Mouse (Mus musculus) kidney, postnatal 10 days (tissue): ENCODE results near the gene Zfp367.

Source experiments
- DNase-seq: peaks from one replicate; pipeline ENCODE4 v3.0.0; 2021; ENCODE audit warnings: mixed read lengths

Gene Zfp367

DNA sequence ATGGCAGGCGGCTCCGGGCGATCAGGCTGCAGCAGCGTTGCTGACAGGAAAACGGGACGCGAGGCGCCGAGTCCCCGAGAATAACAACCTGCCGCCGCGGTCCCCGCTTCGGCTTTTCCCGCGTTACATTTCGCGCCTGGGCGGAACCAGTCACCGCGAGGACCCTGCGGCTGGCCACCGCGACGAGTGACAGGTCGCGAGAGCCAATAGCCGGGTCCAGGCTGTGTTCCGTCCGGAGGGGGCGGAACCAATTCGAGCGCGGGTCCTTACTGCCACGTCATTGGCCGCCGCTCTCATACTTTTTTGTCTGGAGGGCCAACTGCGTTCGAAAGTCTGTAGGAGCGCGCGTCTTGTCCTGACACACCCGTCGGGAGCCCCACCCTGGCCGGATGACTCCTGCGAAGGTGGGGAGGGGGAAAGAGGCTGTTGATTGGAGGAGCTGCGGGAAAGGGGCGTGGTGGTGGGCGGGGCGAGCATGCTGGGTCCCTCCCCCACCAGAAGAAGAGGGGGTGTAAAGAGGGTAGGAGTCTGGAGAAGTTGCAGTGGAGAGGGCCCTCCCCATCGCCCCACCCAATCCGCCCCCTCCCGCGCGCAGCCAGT is at the start of gene Zfp367:
Gene Zfp367, minus strand, starts transcription at position 120 of the 600 bp plus-strand sequence.
- peak; percentile 99 for DNase-seq

DNA sequence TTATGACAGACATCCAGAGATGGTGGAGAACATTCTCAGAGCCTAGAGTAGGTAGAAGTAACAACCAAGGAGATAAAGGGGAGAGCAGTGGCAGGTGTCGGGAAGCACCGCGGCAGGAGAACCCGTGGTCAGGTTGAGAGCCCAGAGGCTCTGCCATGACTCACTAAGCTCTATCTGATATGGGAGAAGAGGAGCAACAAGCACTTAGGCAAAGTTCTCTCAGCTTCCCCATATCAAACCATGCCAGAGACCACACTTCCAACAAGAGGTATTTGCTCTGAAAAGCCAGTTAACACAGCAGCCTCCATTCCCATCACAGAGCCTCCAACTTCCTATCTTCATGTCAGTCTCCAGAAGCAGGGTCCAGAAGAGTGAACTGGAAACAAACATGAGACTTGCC is 47.9 kb upstream of the Zfp367 start:
- no peak for DNase-seq

DNA sequence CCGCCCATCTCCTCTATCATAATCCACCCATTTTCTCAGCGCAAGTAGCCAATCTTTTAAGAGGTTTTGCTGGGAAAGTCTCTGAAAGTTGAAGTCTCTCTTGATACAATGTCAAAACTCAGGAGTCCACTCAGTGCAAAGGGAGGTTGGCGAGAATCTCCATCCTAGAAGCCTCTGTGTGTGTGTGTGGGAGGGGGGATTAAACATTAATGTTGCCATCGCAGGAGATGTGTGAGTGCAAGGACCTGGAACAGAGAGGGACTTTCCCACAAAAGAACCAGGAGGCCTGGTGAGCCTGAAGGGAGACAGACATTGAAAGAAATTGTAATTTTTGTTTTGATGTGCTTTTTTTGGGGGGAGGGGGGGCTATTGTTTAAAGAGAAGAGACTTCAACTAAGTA is 45.3 kb upstream of the Zfp367 start:
- DNase-seq = no peak

DNA sequence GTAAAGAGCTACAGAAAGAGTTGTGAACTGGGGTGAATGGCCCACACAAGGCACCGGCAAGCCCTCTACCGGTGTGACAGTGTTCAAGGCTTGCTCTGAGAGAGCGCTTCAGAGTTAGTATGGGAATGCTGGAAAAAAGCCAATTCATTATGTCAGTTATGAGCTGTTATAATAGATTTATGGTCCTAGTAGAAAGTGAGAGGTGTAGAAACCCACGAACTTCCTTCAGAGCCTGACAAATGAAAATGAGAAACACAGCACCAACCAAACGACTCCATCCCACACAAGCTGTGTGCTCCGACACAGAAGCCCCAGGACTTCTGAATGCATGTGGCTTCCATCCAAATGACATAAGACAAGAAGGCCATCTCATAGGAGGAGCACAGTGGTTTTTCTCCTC is 44.9 kb upstream of the Zfp367 start:
- DNase-seq = no peak

DNA sequence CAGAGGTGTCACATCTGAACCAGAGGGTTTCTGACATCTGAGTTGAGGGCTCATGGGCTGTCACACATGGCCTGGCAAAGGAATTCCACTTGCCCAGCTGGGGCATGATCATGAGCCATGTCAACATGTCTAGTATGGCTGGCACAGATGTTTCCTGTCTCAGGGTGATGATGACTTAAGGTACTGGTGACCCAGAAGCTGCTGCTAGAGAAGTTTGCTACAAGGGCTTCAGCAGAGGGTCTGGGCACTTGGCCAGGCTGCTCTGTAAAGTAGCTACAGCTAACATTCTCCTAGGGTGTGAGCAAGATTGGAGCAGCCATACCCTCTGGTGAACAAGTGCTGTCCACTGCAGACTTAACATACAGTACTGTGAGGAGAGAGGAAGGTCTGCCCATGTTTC is 34.1 kb upstream of the Zfp367 start:
- DNase-seq = peak; percentile 14

DNA sequence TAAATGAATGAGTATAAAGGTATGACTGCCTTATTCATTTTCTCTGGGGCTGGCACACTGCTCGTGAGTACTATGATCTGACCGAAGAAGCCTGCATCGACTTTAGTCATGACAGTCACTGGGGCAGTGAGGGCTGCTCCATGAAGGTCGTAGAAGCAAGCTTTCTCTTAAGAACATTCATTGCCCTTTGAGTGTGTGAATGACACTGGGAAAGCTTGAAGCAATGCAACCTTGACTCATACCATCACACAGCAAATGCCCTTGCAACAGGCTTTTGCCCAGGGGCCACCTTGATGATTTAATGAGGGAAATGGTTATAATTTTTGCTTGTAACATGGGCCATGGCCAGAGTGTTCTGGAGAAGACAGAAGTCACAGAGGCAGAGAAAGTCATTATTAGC is 33.5 kb upstream of the Zfp367 start:
- DNase-seq = no peak

DNA sequence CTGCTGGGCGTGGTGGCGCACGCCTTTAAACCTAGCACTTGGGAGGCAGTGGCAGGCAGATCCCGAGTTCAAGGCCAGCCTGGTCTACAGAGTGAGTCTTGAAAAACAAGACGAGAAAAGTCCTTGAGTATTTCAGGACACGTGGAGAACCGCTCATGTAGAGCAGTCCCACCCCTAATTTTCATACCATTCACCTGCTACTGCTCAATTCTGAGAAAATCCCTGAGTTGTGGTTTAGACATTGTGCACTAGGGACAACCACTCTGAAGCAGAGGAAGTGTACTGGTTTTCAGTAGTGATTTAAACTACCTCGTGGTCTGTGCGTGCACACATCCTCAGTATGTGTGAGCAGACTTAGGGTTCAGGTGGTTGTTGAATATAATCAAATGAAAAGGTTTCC is 32.6 kb upstream of the Zfp367 start:
- no peak for DNase-seq

DNA sequence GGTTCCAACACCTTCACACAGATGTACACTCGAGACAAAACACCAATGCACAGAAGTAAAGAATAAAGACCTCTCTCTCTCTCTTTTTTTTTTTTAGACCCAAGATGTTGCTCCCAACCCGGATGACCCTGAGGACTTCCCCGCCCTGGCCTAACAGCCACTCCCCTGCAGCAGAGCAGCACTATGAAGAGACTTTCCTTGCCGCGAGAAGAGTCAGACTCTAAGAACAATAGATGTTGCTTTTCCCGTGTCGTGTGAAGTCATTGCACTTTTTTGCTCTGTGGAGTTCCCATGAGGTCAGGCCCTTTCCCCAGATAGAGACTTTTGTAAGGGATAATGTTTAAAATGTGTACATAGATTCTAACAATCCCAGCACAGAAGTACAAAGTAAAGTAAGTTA is 32.2 kb upstream of the Zfp367 start:
- no peak for DNase-seq

DNA sequence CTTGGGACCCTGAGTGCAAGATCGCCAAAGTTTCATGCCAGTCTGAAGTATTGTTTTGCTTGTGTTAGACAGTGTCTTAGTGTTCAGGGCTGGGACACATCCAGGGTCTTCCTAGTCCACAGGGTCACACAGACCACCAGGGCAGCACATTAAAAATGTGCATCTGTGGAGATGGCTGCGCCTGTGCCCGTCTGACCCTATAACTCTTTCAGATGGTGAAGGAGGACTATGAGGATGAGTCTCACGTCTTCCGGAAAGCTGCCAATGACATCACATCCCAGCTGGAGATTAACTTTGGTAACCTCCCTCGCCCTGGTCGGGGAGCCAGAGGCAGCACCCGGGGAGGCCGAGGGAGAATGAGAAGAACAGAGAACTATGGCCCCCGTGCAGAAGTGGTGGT is 31.4 kb upstream of the Zfp367 start:
- no peak for DNase-seq

DNA sequence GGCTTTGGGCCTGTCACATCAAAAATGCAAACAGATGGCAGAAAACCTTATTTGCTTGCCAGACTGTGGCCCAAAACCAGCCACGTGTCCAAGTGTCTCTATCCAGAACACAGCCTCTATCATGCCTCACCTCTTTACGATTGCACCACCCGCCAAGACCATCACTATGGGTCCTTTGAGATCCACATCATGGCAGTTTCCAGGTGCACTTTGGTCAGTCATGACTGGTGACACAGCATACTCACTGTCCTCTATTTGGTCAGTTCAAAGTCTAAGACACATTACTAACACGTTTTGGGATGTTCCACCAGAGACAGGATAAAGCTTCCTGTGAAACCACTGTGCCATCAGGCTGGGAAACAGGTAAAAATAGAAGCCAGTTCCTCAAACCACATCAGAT is 30.6 kb upstream of the Zfp367 start:
- DNase-seq = no peak

DNA sequence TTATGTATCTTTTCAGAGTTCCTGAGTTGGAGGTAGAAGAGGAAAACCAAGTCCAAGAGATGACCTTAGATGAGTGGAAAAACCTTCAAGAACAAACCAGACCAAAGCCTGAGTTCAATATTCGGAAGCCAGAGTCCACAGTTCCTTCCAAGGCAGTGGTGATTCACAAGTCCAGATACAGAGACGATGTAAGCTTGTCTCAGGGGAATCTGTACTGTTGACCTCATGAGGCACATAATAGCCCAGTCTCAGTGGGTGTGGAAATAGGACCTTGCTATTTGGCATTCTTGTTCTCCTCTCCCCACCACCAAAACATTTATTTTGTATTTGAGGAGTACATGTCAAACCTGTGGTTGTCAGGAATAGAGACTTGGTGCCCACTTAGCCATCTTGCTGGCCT is 29.1 kb upstream of the Zfp367 start:
- no peak for DNase-seq

DNA sequence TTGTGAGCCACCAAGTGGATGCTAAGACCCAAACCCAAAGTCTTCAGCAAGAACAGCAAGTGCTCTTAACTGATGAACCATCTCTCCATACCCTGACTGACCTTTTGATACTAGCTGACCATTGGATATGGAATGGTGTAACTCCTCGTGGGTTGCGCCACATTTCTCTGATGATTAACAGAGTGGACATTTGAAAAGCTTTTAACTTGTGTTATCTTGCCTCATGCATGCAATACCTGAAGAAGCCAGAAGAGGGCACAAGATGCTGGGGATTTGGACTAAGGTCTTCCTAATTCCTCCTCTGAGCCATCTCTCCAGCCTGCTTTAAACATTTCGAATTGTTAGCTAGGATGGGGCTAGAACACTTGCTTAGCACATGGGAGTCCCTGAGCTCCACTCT is 27.9 kb upstream of the Zfp367 start:
- peak; percentile 79 for DNase-seq

DNA sequence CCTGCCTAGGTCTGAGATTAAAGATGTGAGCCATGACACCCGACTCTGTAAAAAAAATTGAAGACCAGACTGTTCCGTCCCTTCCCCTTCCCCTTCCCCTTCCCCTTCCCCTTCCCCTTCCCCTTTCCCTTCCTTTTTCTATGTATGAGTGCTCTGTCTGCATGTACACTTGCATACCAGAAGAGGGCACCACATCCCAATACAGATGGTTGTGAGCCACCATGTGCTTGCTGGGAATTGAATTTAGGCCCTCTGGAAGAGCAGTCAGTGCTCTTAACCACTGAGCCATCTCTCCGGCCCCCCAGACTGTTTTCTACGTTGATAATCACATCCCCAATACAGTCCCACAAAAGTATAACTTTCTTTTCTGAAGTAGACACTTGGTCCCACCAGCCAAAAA is 27.3 kb upstream of the Zfp367 start:
- no peak for DNase-seq

DNA sequence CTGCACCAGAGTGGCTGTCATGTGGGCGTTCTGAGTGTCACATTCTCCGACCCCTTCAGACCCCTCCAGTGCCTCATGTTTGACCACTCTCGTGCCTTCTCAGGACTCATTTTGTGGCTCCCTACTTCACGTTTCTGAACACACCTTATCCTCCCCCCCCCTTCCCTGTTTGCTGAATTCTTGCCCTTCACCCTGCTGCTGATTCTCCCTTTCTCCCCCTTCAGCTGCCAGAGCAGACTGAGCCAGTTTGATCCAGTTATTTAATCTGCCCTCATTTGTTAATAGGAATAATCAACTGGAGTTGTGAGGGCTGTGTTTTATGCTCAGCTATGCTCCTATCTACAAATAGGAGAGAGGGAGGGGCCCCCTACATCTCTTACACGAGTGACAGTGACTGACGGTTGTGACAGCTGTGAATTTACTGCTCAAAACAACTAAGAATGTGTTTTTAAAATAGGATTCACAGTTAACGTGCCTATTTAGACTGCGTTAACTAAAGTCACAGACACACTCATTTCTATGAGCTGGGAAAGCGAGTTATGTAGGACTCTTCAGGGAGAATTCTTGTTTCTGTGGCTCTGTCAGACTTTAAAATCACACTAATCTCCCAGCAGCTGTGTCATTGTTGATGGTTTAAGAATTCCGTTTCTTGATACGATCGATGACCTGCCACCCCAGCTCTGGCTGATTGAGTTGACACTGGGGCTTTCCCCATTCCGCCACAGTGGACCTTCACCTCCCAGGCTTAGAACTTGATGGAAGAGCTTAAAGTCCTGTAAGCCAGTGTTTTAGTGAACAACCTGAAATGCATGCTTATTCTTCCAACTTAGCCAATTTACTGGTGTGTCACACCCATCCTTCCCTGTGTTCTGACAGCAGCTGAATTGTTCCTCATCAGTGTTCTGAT is 26.0 kb upstream of the Zfp367 start:
- no peak for DNase-seq

DNA sequence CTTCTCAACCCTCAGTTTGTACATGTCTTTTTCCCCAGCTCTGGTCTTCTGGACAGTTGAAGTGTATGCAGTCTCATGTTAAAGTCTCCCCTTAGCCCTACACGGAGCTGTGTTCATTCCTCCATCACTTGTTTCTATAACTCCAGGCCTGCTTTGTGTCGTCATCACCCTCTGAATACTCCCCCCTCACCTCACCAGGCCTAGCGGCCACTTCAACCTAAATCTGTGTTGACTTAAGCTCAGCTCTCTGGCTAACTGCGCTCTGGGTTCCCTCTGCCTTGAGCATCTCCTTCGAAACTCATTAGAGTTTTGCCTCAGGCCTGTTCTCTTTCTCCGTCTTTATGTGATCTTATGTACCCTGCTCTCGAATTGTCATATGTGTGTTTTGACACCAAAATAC is 25.0 kb upstream of the Zfp367 start:
- DNase-seq = no peak

DNA sequence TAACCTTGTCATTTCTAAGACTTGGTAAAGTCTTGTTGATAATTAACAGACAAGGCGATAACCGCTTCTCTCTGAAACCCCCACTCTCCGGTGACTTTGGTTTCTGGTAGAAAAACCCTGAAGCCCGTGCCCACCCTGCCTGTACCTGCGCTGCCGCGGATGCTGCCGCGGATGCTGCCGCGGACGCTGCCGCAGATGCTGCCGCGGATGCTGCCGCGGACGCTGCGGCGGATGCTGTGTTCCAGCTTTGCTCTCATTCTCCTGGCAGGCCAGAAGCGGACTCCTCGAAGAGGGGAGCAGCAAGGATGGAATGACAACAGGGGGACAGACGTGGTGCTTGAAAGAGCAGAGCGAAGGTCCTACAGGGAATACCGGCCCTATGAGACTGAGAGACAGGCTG is 16.7 kb upstream of the Zfp367 start:
- DNase-seq = peak; percentile 18

DNA sequence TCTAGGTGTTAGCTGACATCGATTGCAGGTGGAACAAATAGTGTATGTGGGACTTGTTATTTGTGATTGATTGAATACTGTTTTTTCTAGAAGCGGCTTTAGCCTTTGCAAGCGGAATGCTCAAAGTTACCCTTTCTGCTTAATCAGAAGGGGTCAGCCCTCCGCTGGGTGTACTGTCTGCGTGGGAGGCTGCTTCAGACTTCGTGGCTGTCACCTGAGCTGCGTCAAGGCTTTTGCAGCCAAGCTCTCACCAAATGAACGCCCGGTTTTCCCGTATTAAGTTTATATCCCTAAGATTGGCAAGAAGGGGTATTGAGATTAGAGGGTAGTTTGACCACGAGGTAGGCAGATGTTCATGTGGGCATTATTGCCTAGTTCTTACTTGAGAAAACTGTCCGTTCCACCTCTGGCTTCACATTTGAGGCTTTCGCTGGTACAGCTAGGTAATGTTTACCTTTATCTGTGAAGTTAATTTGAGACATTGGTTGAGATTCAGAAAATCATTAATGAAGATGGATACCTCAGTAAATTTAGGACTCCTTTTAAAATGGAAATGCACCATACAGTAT is 10.2 kb upstream of the Zfp367 start:
- DNase-seq = no peak

DNA sequence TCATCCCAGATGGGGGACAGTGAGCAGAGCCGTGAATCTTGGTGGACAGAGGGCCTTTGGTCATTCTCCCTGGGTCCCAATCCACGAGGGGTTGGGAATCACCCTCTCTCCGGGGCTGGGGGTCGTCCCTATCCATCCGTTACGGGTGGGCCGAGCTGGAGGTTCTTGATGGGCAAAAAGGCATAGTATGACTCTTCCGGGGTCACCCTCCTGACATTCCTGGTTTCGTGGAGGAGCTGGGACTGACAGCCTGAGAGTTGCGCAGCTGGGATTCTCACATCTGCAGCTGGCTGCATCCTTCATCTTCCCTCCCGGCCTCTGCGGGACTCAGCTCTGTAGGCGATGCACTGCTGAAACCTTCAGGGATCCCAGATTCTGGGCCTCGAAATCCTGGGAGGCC is 9.6 kb upstream of the Zfp367 start:
- peak; percentile 28 for DNase-seq

DNA sequence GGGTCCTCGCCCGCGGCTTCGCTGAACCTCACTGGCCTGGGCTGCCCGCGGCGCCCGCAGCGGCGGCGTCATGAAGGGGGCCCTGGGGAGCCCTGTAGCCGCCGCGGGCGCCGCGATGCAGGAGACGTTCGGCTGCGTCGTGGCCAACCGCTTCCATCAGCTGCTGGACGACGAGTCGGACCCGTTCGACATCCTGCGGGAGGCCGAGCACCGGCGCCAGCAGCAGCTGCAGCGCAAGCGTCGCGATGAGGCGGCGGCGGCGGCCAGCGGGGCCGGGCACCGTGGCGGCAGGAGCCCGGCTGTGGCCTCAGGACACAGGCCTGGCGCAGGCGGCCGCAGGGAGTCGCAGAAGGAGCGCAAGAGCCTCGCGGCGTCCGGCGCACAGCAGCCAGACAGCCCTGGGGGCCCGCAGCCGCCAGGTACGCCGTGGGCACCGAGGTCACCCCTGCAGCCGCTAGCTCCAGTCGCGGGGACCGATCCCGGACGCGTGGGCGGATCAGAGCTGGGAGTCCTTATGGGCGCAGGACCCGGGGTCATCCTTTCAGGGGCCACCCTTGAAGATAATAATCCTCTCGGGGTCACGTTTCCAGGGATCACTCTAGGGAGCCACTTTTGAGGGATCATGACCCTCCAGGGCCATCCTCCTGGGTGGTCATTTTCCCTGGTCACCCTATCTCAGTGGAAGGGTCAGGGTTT is 9.1 kb upstream of the Zfp367 start:
- no peak for DNase-seq

DNA sequence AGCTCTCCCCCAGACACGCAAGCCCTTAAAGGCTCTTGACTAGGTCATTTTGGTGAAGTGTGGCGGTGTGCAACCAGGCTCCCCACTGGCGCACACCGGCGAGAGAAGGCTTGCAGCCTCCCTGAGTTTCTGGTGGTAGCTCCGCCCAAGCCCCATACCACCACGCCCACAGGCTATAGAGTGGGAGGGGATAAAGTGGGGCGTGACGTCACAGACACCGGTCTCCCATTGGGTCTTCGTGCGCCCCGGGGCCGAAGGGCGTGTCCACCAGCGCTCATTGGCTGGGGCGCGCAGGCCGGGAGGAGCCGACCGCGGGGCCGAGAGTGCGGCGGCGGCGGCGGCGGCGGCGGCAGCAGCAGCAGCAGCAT is 8.5 kb upstream of the Zfp367 start, which contains the start of gene Habp4:
Gene Habp4, plus strand, starts transcription at position 277 of the 368 bp plus-strand sequence.
- peak; percentile 99 for DNase-seq

DNA sequence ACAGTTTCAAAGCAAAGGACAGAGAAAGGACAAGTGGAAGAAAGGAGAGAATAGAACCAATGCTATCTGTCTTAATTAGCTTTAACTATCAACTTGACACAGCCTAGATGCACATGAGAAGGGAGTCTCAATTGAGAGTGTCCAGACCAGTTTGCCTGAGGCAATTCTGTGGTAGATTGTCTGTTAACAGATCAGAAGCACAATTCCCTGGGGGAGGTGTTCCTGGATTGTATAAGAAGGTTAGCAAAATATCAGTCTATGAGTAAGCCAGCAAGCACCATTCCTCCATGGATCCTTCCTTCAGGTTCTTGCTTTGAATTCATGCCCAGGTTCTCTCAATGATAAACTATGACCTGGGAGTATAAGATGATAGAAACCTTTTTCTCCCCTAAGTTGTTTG is 4.0 kb upstream of the Zfp367 start:
- no peak for DNase-seq

DNA sequence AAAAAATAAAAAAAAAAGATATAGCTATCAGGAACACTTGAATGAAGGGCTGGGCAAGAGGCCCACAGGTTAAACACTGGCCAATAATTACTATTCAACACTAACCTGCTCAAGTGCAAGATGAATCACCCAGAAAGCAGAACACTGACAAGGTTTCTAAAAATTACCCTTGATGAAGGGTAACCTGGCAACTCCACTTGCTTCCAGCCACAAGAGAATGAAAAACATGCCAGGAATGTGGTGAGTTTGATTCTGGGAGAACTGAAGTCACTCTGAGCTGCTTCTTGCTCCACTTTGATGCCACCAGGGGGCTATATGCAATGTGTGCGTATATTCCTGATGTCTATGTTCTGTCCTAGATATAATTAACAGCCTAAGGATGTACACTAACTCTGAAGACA is 2.2 kb upstream of the Zfp367 start:
- DNase-seq = peak; percentile 45

DNA sequence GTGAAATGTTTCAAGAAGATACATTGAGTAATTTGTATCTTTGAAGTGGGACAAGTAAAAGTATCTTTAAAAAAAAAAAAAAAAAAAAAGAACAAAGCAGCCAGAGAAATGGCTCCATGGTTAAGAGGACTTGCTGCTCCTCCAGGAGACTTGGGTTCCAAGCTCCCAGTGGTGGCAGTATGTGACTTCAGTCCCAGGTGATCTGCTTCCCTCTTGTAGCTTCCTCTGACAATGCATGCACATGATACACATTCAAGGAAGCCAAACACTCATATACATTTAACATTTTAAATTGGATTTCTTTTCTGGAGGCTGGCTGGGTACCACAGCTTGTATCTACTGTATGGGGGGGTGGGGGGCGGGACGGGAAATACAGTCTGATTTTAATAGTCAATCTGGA is 1.6 kb upstream of the Zfp367 start:
- DNase-seq = no peak
